Mouse (Mus musculus): Measurements from ENCODE around the gene Olfr497. TPM values are rescaled to one million over a fixed set of nuclear protein-coding genes. Genes with fewer than 3 reads are reported as not detected.

The Olfr497 gene
- not detected in 2 replicates for polyA plus RNA-seq (2015; fragmentation: Nextera tagmentation; extraction: Ambion mirVana)

DNA sequence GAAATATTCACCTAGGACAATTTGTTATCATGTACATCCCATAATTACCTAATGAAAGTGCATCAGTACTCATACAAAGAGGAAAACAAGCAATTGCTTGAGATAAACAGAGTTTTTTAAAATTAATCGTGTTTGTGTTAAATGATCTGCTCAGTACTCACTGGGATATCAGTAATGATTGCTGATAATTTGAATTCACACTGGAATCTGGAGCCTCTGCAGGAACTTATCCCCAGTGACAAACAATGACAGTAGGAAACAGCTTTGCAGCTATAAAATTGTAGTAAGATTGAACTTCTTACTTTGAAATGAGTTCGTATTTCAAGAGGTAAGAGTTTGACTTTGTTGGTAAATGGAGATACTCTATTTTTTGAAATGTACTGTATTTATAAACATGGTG, at the start of gene Olfr497:
Gene Olfr497 (plus strand): TSS at position 301 of the 400 bp plus-strand sequence.

DNA sequence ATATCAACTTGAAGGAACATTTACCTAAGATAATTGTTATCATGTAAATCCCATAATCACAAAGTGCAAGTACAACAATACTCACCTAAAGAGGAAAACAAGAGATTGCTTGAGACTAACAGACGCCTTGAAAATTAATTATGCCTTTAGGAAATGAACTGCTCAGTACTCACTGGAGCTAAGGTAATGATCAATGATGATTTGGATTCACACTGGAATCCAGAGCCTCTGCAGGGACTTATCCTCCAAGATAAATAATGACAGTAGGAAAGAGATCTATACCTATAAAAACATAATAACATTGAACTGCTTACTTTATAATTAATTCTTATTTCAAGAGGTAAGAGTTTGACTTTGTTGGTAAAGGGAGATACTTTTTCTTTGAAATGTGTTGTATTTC, 27.4 kb upstream of the Olfr497 start, which contains the start of gene Olfr495:
Gene Olfr495 (plus strand): TSS at position 301 of the 400 bp plus-strand sequence.

DNA sequence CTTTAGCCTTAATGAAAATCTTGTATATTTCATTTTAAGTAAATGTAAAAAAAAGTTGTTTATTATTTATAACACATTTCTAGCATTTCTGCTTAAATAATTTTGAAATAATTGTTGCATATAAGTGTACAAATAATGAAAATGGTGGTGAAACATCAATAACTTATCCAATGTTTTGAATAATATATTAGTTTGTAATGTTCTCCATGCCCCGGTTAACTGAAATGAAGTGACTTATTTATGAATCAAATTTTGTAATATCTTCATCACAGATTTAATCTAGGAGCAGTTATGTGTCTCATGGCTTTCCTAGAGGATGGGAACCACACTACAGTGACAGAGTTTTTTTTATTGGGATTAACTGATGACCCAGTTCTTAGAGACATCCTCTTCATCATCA, 44.8 kb downstream of the Olfr497 start, which contains the start of gene Olfr498:
Gene Olfr498 (plus strand): TSS at position 301 of the 400 bp plus-strand sequence.

Other genes with a start within 250 kb of the Olfr497 start
- not detected in 2 replicates for gene Olfr486, start 247.7 kb upstream of the Olfr497 start, polyA plus RNA-seq (2015; fragmentation: Nextera tagmentation; extraction: Ambion mirVana)
- not detected in 2 replicates for gene Olfr487, start 205.8 kb upstream of the Olfr497 start, polyA plus RNA-seq (2015; fragmentation: Nextera tagmentation; extraction: Ambion mirVana)
- gene Olfr488, start 162.1 kb upstream of the Olfr497 start, polyA plus RNA-seq (2015; fragmentation: Nextera tagmentation; extraction: Ambion mirVana) = not detected in 2 replicates
- gene Olfr490, start 131.5 kb upstream of the Olfr497 start, polyA plus RNA-seq (2015; fragmentation: Nextera tagmentation; extraction: Ambion mirVana) = not detected in 2 replicates
- gene Olfr491, start 107.0 kb upstream of the Olfr497 start, polyA plus RNA-seq (2015; fragmentation: Nextera tagmentation; extraction: Ambion mirVana) = not detected in 2 replicates
- not detected in 2 replicates for gene Olfr492, start 96.7 kb upstream of the Olfr497 start, polyA plus RNA-seq (2015; fragmentation: Nextera tagmentation; extraction: Ambion mirVana)
- gene Olfr493, start 73.4 kb upstream of the Olfr497 start, polyA plus RNA-seq (2015; fragmentation: Nextera tagmentation; extraction: Ambion mirVana) = not detected in 2 replicates
- gene Olfr494, start 55.1 kb upstream of the Olfr497 start, polyA plus RNA-seq (2015; fragmentation: Nextera tagmentation; extraction: Ambion mirVana) = not detected in 2 replicates
- gene Olfr495, start 27.3 kb upstream of the Olfr497 start, polyA plus RNA-seq (2015; fragmentation: Nextera tagmentation; extraction: Ambion mirVana) = not detected in 2 replicates
- gene Olfr498, start 44.9 kb downstream of the Olfr497 start, polyA plus RNA-seq (2015; fragmentation: Nextera tagmentation; extraction: Ambion mirVana) = not detected in 2 replicates
- not detected in 2 replicates for gene Olfr502, start 104.6 kb downstream of the Olfr497 start, polyA plus RNA-seq (2015; fragmentation: Nextera tagmentation; extraction: Ambion mirVana)
- gene Olfr503, start 124.1 kb downstream of the Olfr497 start, polyA plus RNA-seq (2015; fragmentation: Nextera tagmentation; extraction: Ambion mirVana) = not detected in 2 replicates
- not detected in 2 replicates for gene Olfr504, start 145.4 kb downstream of the Olfr497 start, polyA plus RNA-seq (2015; fragmentation: Nextera tagmentation; extraction: Ambion mirVana)
- gene Olfr506, start 190.4 kb downstream of the Olfr497 start, polyA plus RNA-seq (2015; fragmentation: Nextera tagmentation; extraction: Ambion mirVana) = not detected in 2 replicates
- gene Olfr507, start 201.4 kb downstream of the Olfr497 start, polyA plus RNA-seq (2015; fragmentation: Nextera tagmentation; extraction: Ambion mirVana) = not detected in 2 replicates
- not detected in 2 replicates for gene Olfr508, start 209.6 kb downstream of the Olfr497 start, polyA plus RNA-seq (2015; fragmentation: Nextera tagmentation; extraction: Ambion mirVana)
- 0.04 TPM in 1 of 2 replicates, not detected in the other for gene Olfr509, start 231.5 kb downstream of the Olfr497 start, polyA plus RNA-seq (2015; fragmentation: Nextera tagmentation; extraction: Ambion mirVana)
- gene Olfr510, start 246.0 kb downstream of the Olfr497 start, polyA plus RNA-seq (2015; fragmentation: Nextera tagmentation; extraction: Ambion mirVana) = not detected in 2 replicates